Mouse (Mus musculus): ENCODE data around the gene Iffo2. TPM values are rescaled to one million over a fixed set of nuclear protein-coding genes. Genes with fewer than 3 reads are reported as not detected.

Iffo2 gene
- total and polyA plus RNA-seq, 2 experiments from 2014 or later, result 5.8 to 18.1 TPM

DNA sequence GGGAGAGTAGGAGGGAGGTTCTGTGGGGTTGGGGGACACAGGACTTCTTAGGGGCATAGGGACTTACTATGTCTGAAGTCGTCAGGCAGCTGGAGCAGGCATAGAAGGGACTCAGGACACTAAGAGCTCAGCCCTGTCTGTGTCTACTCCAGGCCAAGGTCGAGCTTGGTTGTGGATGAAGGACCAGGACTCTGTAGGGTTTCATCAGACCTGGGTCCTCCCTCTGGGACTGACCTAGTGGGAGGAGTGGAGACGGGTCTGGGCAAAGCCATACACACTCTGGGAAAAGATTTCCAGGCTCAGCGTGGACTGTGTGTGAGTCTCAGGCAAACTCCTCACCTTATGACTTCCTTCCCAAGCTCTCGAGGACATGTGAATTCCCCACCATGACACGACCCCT is 89.4 kb downstream of the Iffo2 start:
- DNase-seq (ENCODE audit: low spot score) (no peak), ATAC-seq (ENCODE audit: low FRiP score) (no peak)
- Histone ChIP-seq H3K27me3 (ENCODE audit: insufficient read depth, low read length) (no peaks in the 10 kb centered on the region), H3K27ac (ENCODE audit: low read depth, low read length) (no peak overlapping the region), H3K4me1 (ENCODE audit: insufficient read depth, low read length) (peaks cover 7% of the 10 kb centered on the region; the same call in 1 of the 2 replicates), H3K36me3 (ENCODE audit: insufficient read depth, low read length) (peaks cover 9% of the 10 kb centered on the region), H3K9ac (replicated peaks; ENCODE audit: low read length, poor library complexity, severe bottlenecking) (no peak overlapping the region), H3K4me2 (ENCODE audit: low read depth, low read length, poor library complexity, severe bottlenecking) (no peak overlapping the region), H3K9me3 (ENCODE audit: low read length) (no peaks in the 10 kb centered on the region), H3K4me3 (ENCODE audit: low read depth, low read length) (no peak overlapping the region)
- TF ChIP-seq CTCF (IDR thresholded peaks at IDR 0.05), result no peak
- WGBS, result 82% methylated on average over 6 of the region's 6 CpGs

DNA sequence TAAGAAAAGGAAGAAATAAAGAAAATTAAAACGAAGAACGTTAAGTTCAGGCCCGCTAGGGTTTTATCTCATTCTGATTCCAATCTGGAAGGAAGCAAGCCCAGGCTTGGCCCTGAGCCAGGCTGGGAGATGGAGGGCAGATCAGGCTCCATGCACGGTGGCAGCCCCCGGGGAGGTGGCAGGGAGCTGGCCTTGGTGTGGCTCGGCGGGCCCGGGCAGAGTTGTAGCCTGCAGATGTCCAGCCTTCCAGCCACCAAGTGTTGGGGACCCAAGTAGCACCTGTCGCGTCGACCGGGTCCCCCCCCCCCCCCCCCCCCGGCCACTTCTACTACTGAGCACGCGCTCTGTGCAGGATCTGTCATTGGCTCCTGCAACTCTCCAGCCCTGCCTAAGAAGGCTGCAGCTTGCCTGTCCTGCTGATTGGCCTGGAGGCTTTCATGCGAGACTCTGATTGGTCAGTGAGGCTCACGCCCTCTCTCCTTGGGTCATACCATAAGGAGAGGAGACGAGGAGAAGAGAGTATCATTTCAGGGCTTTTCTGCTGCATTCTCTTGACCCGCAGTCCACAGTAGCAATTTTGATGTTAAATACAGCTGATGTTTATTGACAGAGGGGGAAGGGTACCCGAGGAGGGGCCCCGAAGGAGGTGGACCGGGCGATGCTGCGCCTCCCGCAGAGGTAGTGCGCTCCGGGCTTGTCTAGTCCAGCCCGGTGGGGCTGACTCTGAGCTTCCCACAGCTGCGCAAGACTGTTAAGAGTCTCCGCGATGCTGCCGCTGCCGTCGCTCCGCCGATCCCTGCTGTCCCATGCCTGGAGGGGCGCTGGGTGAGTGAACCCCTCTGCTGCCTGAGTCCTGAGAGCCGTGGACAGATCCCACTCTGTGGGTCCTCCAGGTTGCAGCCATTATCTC is 92.3 kb downstream of the Iffo2 start, which contains the start of gene Aldh4a1:
Gene Aldh4a1 (plus strand): TSS at position 494 of the 910 bp plus-strand sequence.
- WGBS, result under 1% methylated on average over 31 of the region's 38 CpGs
- peak within 1 kb of the TSS; percentile 70 for H3K9ac ChIP-seq (replicated peaks; ENCODE audit: low read length, poor library complexity, severe bottlenecking)
- TF ChIP-seq CTCF (IDR thresholded peaks at IDR 0.05), result no peak
- H3K36me3 ChIP-seq (ENCODE audit: insufficient read depth, low read length), result no peaks in the 10 kb centered on the region
- H3K27me3 ChIP-seq (ENCODE audit: insufficient read depth, low read length), result no peaks in the 10 kb centered on the region
- peaks cover 7% of the 10 kb centered on the region; the same call in 1 of the 2 replicates for H3K4me1 ChIP-seq (ENCODE audit: insufficient read depth, low read length)
- peak within 1 kb of the TSS; percentile 80 for H3K4me3 ChIP-seq (ENCODE audit: low read depth, low read length)
- peak within 1 kb of the TSS; percentile 89 for H3K4me2 ChIP-seq (ENCODE audit: low read depth, low read length, poor library complexity, severe bottlenecking)
- no peaks in the 10 kb centered on the region for H3K9me3 ChIP-seq (ENCODE audit: low read length)
- DNase-seq (ENCODE audit: low spot score) (peak; percentile 99), ATAC-seq (ENCODE audit: low FRiP score) (peak; percentile 99)
- peak within 1 kb of the TSS; percentile 75 for H3K27ac ChIP-seq (ENCODE audit: low read depth, low read length)

DNA sequence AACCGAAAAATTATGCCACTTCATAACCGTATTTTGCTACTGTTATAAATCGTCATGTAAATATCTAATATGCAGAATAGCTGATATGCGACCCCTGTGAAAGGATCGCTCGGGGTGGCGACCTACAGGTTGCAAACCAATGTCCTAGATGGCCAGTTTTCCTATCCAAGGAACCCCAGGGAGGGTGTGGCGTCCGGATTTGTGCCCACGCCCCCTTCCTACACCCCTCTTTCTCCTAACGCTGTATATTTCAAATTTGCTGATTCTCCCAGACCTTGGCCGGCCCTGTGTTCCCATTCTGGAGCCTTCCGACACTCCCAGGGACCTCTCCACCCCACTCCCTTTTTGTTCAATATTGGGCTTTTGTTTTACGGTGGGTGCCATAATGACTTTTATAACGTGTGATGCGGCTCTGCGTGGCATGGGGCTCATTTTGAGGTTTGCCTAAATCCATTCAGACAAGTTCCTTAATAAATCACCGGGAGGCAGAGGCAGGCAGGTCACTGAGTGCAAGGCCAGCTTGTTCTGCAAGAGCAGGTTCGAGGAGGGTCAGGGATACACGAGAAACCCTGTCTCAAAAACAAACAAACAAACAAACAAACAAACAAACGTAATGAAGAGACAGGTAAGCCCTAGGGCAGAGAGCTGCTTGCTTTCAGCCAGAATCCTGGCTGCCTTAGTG is 93.2 kb downstream of the Iffo2 start:
- WGBS, result 21% methylated on average over 21 of the region's 21 CpGs

DNA sequence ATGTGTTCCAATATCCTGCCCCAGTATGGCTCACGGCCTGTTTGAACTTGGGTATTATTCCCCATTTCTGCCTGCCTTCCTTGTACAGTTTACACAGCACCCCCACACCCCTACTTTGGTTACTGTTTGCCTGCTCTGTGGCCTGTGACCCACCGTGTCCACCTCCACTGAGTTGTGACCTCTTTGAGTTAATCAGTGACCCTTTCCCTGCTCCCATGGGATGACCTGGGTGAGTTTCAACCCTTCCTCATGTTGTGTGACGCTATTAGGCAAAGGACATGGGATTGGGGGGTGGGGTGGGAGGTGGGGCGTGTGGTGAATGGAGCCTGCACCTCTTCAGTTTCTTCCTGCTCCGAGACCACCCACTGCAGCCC is 93.8 kb downstream of the Iffo2 start:
- Histone ChIP-seq H3K4me3 (ENCODE audit: low read depth, low read length) (peak overlapping the region; percentile 80), H3K9ac (replicated peaks; ENCODE audit: low read length, poor library complexity, severe bottlenecking) (peak overlapping the region; percentile 70), H3K27ac (ENCODE audit: low read depth, low read length) (no peak overlapping the region), H3K4me1 (ENCODE audit: insufficient read depth, low read length) (peaks cover 7% of the 10 kb centered on the region; the same call in 1 of the 2 replicates), H3K9me3 (ENCODE audit: low read length) (no peaks in the 10 kb centered on the region), H3K27me3 (ENCODE audit: insufficient read depth, low read length) (no peaks in the 10 kb centered on the region), H3K4me2 (ENCODE audit: low read depth, low read length, poor library complexity, severe bottlenecking) (peak overlapping the region; percentile 89), H3K36me3 (ENCODE audit: insufficient read depth, low read length) (no peaks in the 10 kb centered on the region)
- DNase-seq (ENCODE audit: low spot score) (no peak), ATAC-seq (ENCODE audit: low FRiP score) (no peak)
- TF ChIP-seq CTCF (IDR thresholded peaks at IDR 0.05), result no peak
- WGBS, result 61% methylated on average over 5 of the region's 5 CpGs

More for the DNA sequence above, 93.2 kb downstream of the Iffo2 start:
- Histone ChIP-seq H3K4me3 (ENCODE audit: low read depth, low read length) (peak overlapping the region; percentile 80), H3K4me1 (ENCODE audit: insufficient read depth, low read length) (peaks cover 7% of the 10 kb centered on the region; the same call in 1 of the 2 replicates), H3K27me3 (ENCODE audit: insufficient read depth, low read length) (no peaks in the 10 kb centered on the region), H3K9me3 (ENCODE audit: low read length) (no peaks in the 10 kb centered on the region), H3K9ac (replicated peaks; ENCODE audit: low read length, poor library complexity, severe bottlenecking) (peak overlapping the region; percentile 70), H3K36me3 (ENCODE audit: insufficient read depth, low read length) (no peaks in the 10 kb centered on the region), H3K4me2 (ENCODE audit: low read depth, low read length, poor library complexity, severe bottlenecking) (peak overlapping the region; percentile 89), H3K27ac (ENCODE audit: low read depth, low read length) (peak overlapping the region; percentile 75; the same call in 1 of the 2 replicates)
- no peak for ATAC-seq (ENCODE audit: low FRiP score)
- no peak for TF ChIP-seq CTCF (IDR thresholded peaks at IDR 0.05)
- no peak for DNase-seq (ENCODE audit: low spot score)

DNA sequence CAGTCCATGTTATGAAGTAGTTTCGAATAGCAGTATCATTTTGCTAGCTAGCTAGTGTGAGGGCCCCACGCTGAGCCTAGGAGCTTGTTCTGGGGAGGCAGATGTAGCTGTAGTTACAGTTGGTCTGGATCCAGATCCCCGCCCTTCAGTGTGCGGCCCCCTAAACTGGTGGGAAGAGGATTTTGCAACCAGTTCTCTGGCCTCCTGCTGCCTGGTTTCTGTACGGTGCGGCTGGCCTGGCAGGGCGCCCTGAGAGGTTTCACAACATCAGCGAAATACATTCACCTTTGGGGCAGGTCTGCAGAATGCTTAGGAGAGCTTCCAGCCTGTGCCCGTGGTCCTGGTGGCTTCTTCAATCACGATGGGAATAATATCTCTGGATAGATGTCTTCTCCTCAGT is 94.4 kb downstream of the Iffo2 start:
- peak overlapping the region; percentile 89 for H3K4me2 ChIP-seq (ENCODE audit: low read depth, low read length, poor library complexity, severe bottlenecking)
- WGBS, result 77% methylated on average over 10 of the region's 10 CpGs
- DNase-seq (ENCODE audit: low spot score) (no peak), ATAC-seq (ENCODE audit: low FRiP score) (no peak)
- H3K9ac ChIP-seq (replicated peaks; ENCODE audit: low read length, poor library complexity, severe bottlenecking), result peak overlapping the region; percentile 70; the same call in 1 of the 2 replicates
- peak overlapping the region; percentile 80; the same call in 1 of the 2 replicates for H3K4me3 ChIP-seq (ENCODE audit: low read depth, low read length)
- H3K36me3 ChIP-seq (ENCODE audit: insufficient read depth, low read length), result no peaks in the 10 kb centered on the region
- no peak for TF ChIP-seq CTCF (IDR thresholded peaks at IDR 0.05)
- H3K27ac ChIP-seq (ENCODE audit: low read depth, low read length), result no peak overlapping the region
- peaks cover 7% of the 10 kb centered on the region; the same call in 1 of the 2 replicates for H3K4me1 ChIP-seq (ENCODE audit: insufficient read depth, low read length)
- no peaks in the 10 kb centered on the region for H3K27me3 ChIP-seq (ENCODE audit: insufficient read depth, low read length)
- no peaks in the 10 kb centered on the region for H3K9me3 ChIP-seq (ENCODE audit: low read length)

Measured in midbrain, postnatal 0 days (tissue).